Mouse (Mus musculus) olfactory bulb, adult 2 months (tissue): Measurements from ENCODE around the gene Igfals. TPM values are rescaled to one million over a fixed set of nuclear protein-coding genes. Genes with fewer than 3 reads are reported as not detected.

Experiments
- H3K27ac ChIP-seq: fragments of 200-500 bp; 2 replicates; pipeline ENCODE4 v1.5.1; 2012; ENCODE audit warnings: low read depth, low read length; ENCODE audit not compliant: insufficient read depth
- H3K4me1 ChIP-seq: fragments of 200-500 bp; 2 replicates; pipeline ENCODE4 v1.6.1; 2012; ENCODE audit warnings: low read length; ENCODE audit not compliant: control insufficient read depth, insufficient read depth
- H3K4me3 ChIP-seq: fragments of 200-500 bp; 2 replicates; pipeline ENCODE4 v1.5.1; 2012; ENCODE audit warnings: mild to moderate bottlenecking, low read depth, low read length, moderate library complexity; ENCODE audit not compliant: insufficient read depth
- CTCF ChIP-seq: fragments of 200-500 bp; IDR thresholded peaks from 2 replicates; pipeline ENCODE4 v1.5.1; 2012; ENCODE audit warnings: low read depth, mild to moderate bottlenecking, low read length, moderate library complexity; ENCODE audit not compliant: insufficient read depth
- POLR2A ChIP-seq: fragments of 200-500 bp; IDR thresholded peaks from 2 replicates; pipeline ENCODE4 v1.6.1; 2012; ENCODE audit warnings: mild to moderate bottlenecking, low read depth, low read length, moderate library complexity; ENCODE audit not compliant: insufficient read depth
- WGBS: fragments of 180-500 bp; shearing (Covaris S2); methylation state at CpG from one replicate; pipeline ENCODE4 v1.1.7; 2018; 5-methylcytosine and 5-hydroxymethylcytosine counted together
- polyA plus RNA-seq: library from polyadenylated mRNA; stranded (reverse); fragments of >200 nt; gene quantifications from 2 replicates; pipeline ENCODE4 v1.2.4, GENCODE M21; 2012; ENCODE audit warnings: low replicate concordance; ENCODE audit not compliant: missing spikeins, insufficient read depth, insufficient read length

The Igfals gene
- polyA plus RNA-seq, 1 experiment, result not detected

DNA sequence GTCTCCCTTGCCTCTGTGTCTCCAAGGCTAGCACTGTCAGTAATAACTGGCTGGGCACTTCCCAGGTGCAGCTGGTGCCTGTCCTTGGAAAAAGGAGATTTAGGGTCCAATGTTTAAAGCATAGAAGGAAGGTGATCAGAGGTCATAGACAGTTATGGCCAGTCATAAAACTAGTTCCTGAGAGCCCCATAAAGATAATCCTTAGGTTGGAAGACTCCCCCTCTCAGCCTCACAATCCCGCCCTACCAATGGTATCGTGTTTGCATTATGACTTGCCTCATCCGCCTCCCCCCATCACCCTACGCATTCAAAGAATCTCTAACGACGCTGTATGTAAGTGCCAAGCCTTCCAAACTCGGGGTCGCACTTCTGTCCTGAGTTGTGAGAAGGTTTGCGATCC is 21.3 kb upstream of the Igfals start:
- no peak overlapping the region for H3K27ac ChIP-seq
- H3K4me1 ChIP-seq, result no peaks in the 10 kb centered on the region; the same call in 1 of the 2 replicates
- H3K4me3 ChIP-seq, result no peak overlapping the region
- no peak for TF ChIP-seq POLR2A
- no peak for TF ChIP-seq CTCF
- 62% methylated on average over 9 of the region's 9 CpGs for WGBS

DNA sequence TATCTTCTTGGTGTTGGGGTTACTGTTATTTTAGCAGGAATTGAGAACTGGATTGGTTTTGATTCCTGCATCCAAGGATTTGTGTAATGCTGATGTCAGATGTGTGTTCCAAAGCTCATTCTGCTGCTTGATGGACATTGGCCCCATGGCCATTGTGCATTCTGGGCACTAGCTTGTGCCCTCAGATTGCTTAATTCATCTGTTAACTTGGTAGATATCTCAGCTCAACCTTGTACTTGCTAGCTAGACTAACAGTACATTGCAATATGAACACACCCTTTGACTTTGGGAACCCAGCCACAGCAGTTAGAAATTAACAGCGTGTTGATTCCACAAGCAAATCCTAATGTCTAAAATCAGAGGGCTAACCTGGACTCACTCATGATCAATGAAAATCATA is 18.4 kb upstream of the Igfals start:
- no peak for TF ChIP-seq POLR2A
- TF ChIP-seq CTCF, result no peak
- Histone ChIP-seq H3K4me3 (no peak overlapping the region), H3K27ac (no peak overlapping the region), H3K4me1 (peaks cover 4% of the 10 kb centered on the region)
- WGBS, result 100% methylated on average over 1 of the region's 1 CpGs

DNA sequence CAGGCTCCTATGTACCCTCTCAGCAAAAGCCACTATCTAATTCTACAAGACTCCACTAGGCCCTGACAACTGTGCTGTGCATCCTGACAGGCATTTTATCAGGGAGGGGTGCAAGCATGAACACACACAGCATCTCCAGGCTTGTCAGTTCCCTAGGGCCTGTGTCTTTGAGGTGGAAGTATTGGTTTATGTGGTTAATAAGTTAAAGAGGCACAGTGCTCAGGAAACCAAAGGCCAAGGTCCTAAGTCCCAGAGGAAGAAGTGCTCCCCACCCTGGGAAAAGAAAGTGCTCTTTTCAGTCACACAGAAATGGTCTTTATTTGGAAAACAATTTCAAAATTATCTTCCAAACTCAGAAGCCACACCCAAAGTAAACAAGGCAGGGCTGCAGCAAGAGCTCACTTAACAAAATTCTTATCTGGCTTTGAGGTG is 17.2 kb upstream of the Igfals start:
- TF ChIP-seq CTCF (no peak), POLR2A (no peak)
- peaks cover 4% of the 10 kb centered on the region for H3K4me1 ChIP-seq
- H3K27ac ChIP-seq, result no peak overlapping the region
- no peak overlapping the region for H3K4me3 ChIP-seq

DNA sequence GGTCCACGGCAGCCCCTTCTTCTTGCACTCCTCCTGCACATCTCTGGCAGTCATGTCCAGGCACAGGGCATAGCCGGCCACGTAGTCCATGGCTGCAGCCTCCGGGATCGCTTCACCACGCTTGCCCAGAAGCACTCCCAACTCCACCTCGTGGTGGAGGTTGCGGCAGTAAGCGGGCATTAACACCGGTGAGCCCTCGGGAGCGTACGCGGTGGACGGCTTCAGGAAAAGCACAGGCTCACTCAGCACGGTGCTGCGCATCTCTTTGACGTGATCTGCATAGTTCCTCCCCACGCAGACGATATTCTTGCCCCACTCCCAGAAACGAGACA is 16.1 kb upstream of the Igfals start:
- WGBS, result under 1% methylated on average over 21 of the region's 21 CpGs
- Histone ChIP-seq H3K4me1 (peaks cover 4% of the 10 kb centered on the region), H3K4me3 (peak overlapping the region; percentile 65), H3K27ac (peak overlapping the region; percentile 91)
- no peak for TF ChIP-seq CTCF
- no peak for TF ChIP-seq POLR2A

- peak; percentile 72; the same call in 1 of the 2 replicates for TF ChIP-seq POLR2A
- TF ChIP-seq CTCF, result no peak
- H3K4me1 ChIP-seq, result peaks cover 5% of the 10 kb centered on the region
- H3K27ac ChIP-seq, result peak within 1 kb of the TSS; percentile 91
- under 1% methylated on average over 58 of the region's 58 CpGs for WGBS
- H3K4me3 ChIP-seq, result peak within 1 kb of the TSS; percentile 65
Observed at GRCm38 (mm10) chr17:24850065-24850772, 15.6 kb upstream of the Igfals start, which contains the start of gene Fahd1. Gene Fahd1 (minus strand): TSS chr17:24850364.

DNA sequence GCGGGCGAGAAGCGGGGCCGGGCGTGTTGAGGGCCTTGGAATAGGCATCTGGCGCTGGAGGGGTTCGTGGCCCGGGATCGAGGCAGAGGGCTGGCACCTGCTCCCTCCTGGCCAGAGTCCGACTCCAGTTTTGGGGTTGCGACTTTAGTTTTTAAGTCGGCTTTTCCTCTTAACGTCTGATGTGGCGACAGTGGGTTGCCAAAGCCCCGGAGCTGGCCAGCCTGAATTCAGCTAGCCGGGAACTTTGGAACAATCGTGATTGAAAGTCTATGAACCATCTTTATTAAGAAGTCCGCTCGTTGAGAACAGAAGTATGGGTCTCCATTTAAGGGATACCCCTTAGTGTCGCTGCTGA is 15.0 kb upstream of the Igfals start:
- H3K4me3 ChIP-seq, result peak overlapping the region; percentile 65
- H3K27ac ChIP-seq, result peak overlapping the region; percentile 17
- H3K4me1 ChIP-seq, result peaks cover 9% of the 10 kb centered on the region
- WGBS, result 0% methylated on average over 20 of the region's 20 CpGs
- TF ChIP-seq CTCF (no peak), POLR2A (no peak)

DNA sequence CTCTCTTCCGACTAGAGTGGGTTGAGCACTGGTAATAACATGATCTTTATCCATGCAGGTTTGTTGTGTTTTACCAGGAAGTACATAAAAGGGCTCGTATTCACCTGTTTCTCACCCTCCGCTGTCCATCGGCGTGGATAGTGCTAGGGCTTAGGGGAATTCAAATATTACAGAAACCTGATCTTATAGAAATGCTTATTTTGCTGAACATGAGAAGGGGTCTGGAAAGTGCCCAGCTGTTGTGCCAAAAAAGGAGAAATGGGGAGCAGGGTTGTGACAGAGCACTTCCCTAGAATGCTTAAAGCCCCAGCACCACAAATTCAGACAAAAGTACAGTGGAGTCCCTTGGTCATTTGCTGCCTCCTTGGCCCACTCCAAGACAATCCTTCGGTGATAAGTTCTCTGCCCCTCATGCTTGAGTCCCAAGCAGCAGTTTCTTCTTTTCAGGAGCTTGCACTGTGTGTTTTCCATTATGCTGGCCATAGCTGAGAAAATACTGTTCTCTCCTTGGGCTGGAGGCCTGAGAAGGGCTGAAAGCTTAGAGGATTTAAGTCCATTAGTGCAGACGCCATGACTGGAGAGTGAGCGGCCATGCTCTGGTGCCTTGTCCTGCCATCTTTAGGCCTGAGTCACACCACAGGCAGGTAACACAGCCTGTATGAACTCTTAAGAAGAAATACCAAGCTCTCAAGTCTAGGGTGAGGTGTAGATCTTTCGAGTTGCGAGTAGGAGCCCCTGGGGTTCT is 14.2 kb upstream of the Igfals start:
- peaks cover 15% of the 10 kb centered on the region for H3K4me1 ChIP-seq
- no peak overlapping the region for H3K4me3 ChIP-seq
- TF ChIP-seq CTCF, result no peak
- 75% methylated on average over 10 of the region's 10 CpGs for WGBS
- no peak overlapping the region for H3K27ac ChIP-seq

- TF ChIP-seq CTCF (no peak), POLR2A (no peak)
- 43% methylated on average over 3 of the region's 3 CpGs for WGBS
- peaks cover 23% of the 10 kb centered on the region for H3K4me1 ChIP-seq
- H3K27ac ChIP-seq, result no peak overlapping the region
- H3K4me3 ChIP-seq, result no peak overlapping the region
Observed at GRCm38 (mm10) chr17:24855838-24856464, 9.8 kb upstream of the Igfals start.

- H3K4me1 ChIP-seq, result peaks cover 22% of the 10 kb centered on the region
- TF ChIP-seq POLR2A (no peak), CTCF (no peak)
- H3K4me3 ChIP-seq, result no peak overlapping the region
- H3K27ac ChIP-seq, result no peak overlapping the region
- 92% methylated on average over 13 of the region's 13 CpGs for WGBS
Observed at GRCm38 (mm10) chr17:24856589-24856988, 9.2 kb upstream of the Igfals start.
